Mouse (Mus musculus): ENCODE measurements at regions not wholly inside any gene's neighbourhood (a gene's known extent, or its start where the extent isn't known, plus 50 kb on each side); places are given as distances from the start of the nearest gene placed in this dataset.

- no peak for TF ChIP-seq POLR2A (IDR thresholded peaks at IDR 0.05; ENCODE audit: control insufficient read depth, low read depth, low read length)
- no peak for TF ChIP-seq CTCF (IDR thresholded peaks at IDR 0.05; ENCODE audit: control insufficient read depth, insufficient read depth, insufficient replicate concordance, low read depth, low read length)
- Histone ChIP-seq H3K4me3 (ENCODE audit: control insufficient read depth, low read depth, low read length) (no peak overlapping the region), H3K4me1 (ENCODE audit: control insufficient read depth, insufficient read depth, low read length) (no peaks in the 10 kb centered on the region), H3K27me3 (ENCODE audit: control insufficient read depth, insufficient read depth, low read length) (no peaks in the 10 kb centered on the region), H3K36me3 (ENCODE audit: control insufficient read depth, insufficient read depth, low read length) (no peaks in the 10 kb centered on the region), H3K27ac (ENCODE audit: control insufficient read depth, insufficient read depth, low read depth, low read length) (no peak overlapping the region)
Measured at GRCm38 (mm10) chr9:83716101-83716763, 89.8 kb downstream of the Elovl4 start.

- no peak for TF ChIP-seq CTCF (IDR thresholded peaks at IDR 0.05; ENCODE audit: control insufficient read depth, insufficient read depth, insufficient replicate concordance, low read depth, low read length)
- TF ChIP-seq POLR2A (IDR thresholded peaks at IDR 0.05; ENCODE audit: control insufficient read depth, low read depth, low read length) = no peak
- Histone ChIP-seq H3K4me1 (ENCODE audit: control insufficient read depth, insufficient read depth, low read length) (no peaks in the 10 kb centered on the region), H3K27ac (ENCODE audit: control insufficient read depth, insufficient read depth, low read depth, low read length) (no peak overlapping the region)
Measured at GRCm38 (mm10) chr9:83707361-83707760, 98.7 kb downstream of the Elovl4 start.

DNA sequence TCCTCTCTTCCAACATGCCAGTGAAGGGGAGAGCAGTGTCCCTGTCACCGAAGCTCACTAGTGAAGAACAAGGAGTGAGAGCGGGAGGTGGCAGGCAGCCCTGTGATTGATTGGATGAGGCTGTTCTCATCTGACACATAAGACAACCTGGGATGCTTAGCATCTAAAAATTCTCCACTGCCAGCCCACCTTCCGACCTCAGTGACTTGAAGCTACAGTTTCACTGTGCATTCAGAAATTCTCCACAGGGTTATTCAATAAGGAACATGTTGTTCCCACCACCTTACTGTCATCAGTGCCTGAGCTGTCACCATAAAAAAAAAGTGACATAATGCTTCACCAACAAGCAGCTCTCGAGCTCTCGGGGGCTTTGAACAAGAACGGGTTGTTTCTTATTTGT is 100.0 kb downstream of the Elovl4 start:
- Histone ChIP-seq H3K27me3 (ENCODE audit: control insufficient read depth, insufficient read depth, low read length) (no peaks in the 10 kb centered on the region), H3K27ac (ENCODE audit: control insufficient read depth, insufficient read depth, low read depth, low read length) (no peak overlapping the region), H3K4me1 (ENCODE audit: control insufficient read depth, insufficient read depth, low read length) (no peaks in the 10 kb centered on the region), H3K4me3 (ENCODE audit: control insufficient read depth, low read depth, low read length) (no peak overlapping the region), H3K36me3 (ENCODE audit: control insufficient read depth, insufficient read depth, low read length) (no peaks in the 10 kb centered on the region)
- TF ChIP-seq CTCF (IDR thresholded peaks at IDR 0.05; ENCODE audit: control insufficient read depth, insufficient read depth, insufficient replicate concordance, low read depth, low read length) (no peak), POLR2A (IDR thresholded peaks at IDR 0.05; ENCODE audit: control insufficient read depth, low read depth, low read length) (no peak)

More at GRCm38 (mm10) chr9:83707361-83707760, 98.7 kb downstream of the Elovl4 start:
- H3K36me3 ChIP-seq (ENCODE audit: control insufficient read depth, insufficient read depth, low read length) = no peaks in the 10 kb centered on the region
- H3K4me3 ChIP-seq (ENCODE audit: control insufficient read depth, low read depth, low read length) = no peak overlapping the region
- H3K27me3 ChIP-seq (ENCODE audit: control insufficient read depth, insufficient read depth, low read length) = no peaks in the 10 kb centered on the region

DNA sequence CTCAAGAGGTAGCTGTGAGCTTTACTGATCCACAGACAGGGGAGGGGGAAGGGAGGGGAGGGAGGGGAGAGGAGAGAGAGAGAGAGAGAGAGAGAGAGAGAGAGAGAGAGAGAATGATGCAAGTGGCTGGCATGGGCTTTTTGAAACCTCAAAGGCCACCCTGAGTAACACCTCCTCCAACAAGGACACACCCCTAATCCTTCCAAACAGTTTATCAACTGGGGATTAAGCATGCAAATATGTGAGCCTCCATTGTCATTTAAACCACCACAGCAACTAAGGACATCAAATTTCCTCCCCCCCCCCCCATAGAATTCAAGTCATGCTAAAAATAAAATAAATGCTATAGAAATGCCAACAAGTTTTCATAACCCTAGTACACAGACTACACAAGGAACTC is 101.9 kb downstream of the Elovl4 start:
- H3K27me3 ChIP-seq (ENCODE audit: control insufficient read depth, insufficient read depth, low read length) = no peaks in the 10 kb centered on the region
- H3K36me3 ChIP-seq (ENCODE audit: control insufficient read depth, insufficient read depth, low read length) = no peaks in the 10 kb centered on the region
- no peak overlapping the region for H3K4me3 ChIP-seq (ENCODE audit: control insufficient read depth, low read depth, low read length)
- H3K4me1 ChIP-seq (ENCODE audit: control insufficient read depth, insufficient read depth, low read length) = no peaks in the 10 kb centered on the region
- TF ChIP-seq POLR2A (IDR thresholded peaks at IDR 0.05; ENCODE audit: control insufficient read depth, low read depth, low read length) = no peak
- no peak overlapping the region for H3K27ac ChIP-seq (ENCODE audit: control insufficient read depth, insufficient read depth, low read depth, low read length)

GRCm38 (mm10) chr9:83700916-83701315 is 105.2 kb downstream of the Elovl4 start:
- Histone ChIP-seq H3K4me1 (ENCODE audit: control insufficient read depth, insufficient read depth, low read length) (no peaks in the 10 kb centered on the region), H3K27me3 (ENCODE audit: control insufficient read depth, insufficient read depth, low read length) (no peaks in the 10 kb centered on the region), H3K36me3 (ENCODE audit: control insufficient read depth, insufficient read depth, low read length) (no peaks in the 10 kb centered on the region), H3K27ac (ENCODE audit: control insufficient read depth, insufficient read depth, low read depth, low read length) (no peak overlapping the region), H3K4me3 (ENCODE audit: control insufficient read depth, low read depth, low read length) (no peak overlapping the region)
- no peak for TF ChIP-seq CTCF (IDR thresholded peaks at IDR 0.05; ENCODE audit: control insufficient read depth, insufficient read depth, insufficient replicate concordance, low read depth, low read length)
- no peak for TF ChIP-seq POLR2A (IDR thresholded peaks at IDR 0.05; ENCODE audit: control insufficient read depth, low read depth, low read length)

DNA sequence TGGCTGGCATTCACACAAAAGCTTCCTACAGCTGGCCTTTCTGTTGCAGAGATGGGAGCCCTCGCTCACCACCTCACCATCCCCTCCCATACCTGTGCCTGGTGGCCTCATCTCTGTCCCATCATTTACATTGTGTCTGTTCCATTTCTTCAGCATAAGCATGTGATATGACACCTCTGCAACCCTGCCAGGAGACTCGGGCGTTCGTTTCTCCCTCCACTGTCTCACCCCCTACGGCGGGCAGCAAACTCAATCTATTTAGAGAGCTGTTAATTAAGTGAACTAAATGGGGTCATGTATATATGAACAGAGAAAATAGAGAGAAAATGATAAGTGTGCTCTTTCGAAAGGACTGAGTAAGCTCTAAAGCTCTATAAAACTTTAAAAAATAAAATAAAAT is 106.0 kb downstream of the Elovl4 start:
- TF ChIP-seq CTCF (IDR thresholded peaks at IDR 0.05; ENCODE audit: control insufficient read depth, insufficient read depth, insufficient replicate concordance, low read depth, low read length) (no peak), POLR2A (IDR thresholded peaks at IDR 0.05; ENCODE audit: control insufficient read depth, low read depth, low read length) (no peak)
- Histone ChIP-seq H3K4me3 (ENCODE audit: control insufficient read depth, low read depth, low read length) (no peak overlapping the region), H3K27me3 (ENCODE audit: control insufficient read depth, insufficient read depth, low read length) (no peaks in the 10 kb centered on the region), H3K36me3 (ENCODE audit: control insufficient read depth, insufficient read depth, low read length) (no peaks in the 10 kb centered on the region), H3K4me1 (ENCODE audit: control insufficient read depth, insufficient read depth, low read length) (no peaks in the 10 kb centered on the region), H3K27ac (ENCODE audit: control insufficient read depth, insufficient read depth, low read depth, low read length) (no peak overlapping the region)

DNA sequence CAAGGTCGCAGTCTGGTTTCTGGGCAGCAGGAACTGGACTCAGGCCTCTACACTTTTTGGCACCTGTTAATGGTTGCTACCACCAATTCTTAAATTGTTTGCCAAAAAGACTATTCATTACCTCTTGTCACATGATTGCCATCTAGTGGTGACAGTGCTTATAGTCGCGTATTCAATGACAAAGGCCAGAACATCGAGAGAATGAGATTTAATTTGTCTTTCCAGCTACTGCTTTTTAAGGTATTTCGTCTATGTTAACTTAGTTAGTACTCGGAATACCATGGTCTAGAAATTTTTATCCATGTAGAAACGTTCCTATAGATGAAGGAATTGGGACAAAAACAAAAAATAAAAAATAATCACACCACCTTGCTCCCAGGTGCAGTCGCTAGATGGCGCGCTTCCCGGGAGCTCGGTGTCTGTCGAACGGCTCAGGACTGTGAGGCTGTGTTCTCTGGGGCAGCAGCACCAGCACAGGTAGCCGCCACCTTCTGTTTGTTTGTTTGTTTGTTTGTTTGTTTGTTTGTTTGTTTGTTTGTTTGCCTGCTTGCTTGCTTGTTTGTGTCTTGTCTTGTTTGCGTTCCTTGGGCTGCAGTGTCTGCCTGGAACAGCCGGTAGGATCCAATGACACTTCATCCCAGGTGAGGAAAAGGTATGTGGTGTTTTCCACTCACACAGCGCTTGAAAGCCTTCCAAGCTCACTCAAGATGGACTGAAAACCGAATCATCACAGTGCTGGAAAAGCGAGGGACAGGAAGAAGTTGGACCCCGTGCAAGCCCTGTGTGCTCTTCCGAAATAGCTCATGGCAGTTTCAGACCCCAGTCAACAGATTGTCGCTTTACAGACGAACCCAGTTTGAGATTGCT is 114.5 kb downstream of the Elovl4 start:
- Histone ChIP-seq H3K36me3 (ENCODE audit: control insufficient read depth, insufficient read depth, low read length) (no peaks in the 10 kb centered on the region), H3K27ac (ENCODE audit: control insufficient read depth, insufficient read depth, low read depth, low read length) (no peak overlapping the region), H3K4me1 (ENCODE audit: control insufficient read depth, insufficient read depth, low read length) (peaks cover 6% of the 10 kb centered on the region), H3K27me3 (ENCODE audit: control insufficient read depth, insufficient read depth, low read length) (no peaks in the 10 kb centered on the region), H3K4me3 (ENCODE audit: control insufficient read depth, low read depth, low read length) (peak overlapping the region; percentile 15)
- TF ChIP-seq POLR2A (IDR thresholded peaks at IDR 0.05; ENCODE audit: control insufficient read depth, low read depth, low read length) = no peak
- peak; percentile 80; the same call in 1 of the 2 replicates for TF ChIP-seq CTCF (IDR thresholded peaks at IDR 0.05; ENCODE audit: control insufficient read depth, insufficient read depth, insufficient replicate concordance, low read depth, low read length)

Data from testis, adult 2 months (tissue).